Mouse (Mus musculus): ENCODE results near the gene Bbs9. TPM values are rescaled to one million over a fixed set of nuclear protein-coding genes. Genes with fewer than 3 reads are reported as not detected.
A peak's percentile ranks its signal among the peaks of the same experiment; 100 is the strongest.

Gene Bbs9
- total RNA-seq, 4 experiments from 2014 or later = 24.8 to 28.7 (median 27.8) TPM

- DNase-seq (ENCODE audit: low spot score in 2 of 2) = no peak
Measured at GRCm38 (mm10) chr9:22690234-22690633, 214.7 kb downstream of the Bbs9 start.

GRCm38 (mm10) chr9:22695392-22695791, 219.9 kb downstream of the Bbs9 start:
- DNase-seq (ENCODE audit: low spot score in 2 of 2) = no peak

- DNase-seq (ENCODE audit: low spot score in 2 of 2) = no peak
Measured at GRCm38 (mm10) chr9:22696809-22697374, 221.4 kb downstream of the Bbs9 start.

GRCm38 (mm10) chr9:22697811-22698210, 222.3 kb downstream of the Bbs9 start:
- no peak for DNase-seq (ENCODE audit: low spot score in 2 of 2)

- no peak for DNase-seq (ENCODE audit: low spot score in 2 of 2)
Measured at GRCm38 (mm10) chr9:22698501-22698900, 223.0 kb downstream of the Bbs9 start.

GRCm38 (mm10) chr9:22702065-22702611, 226.6 kb downstream of the Bbs9 start:
- DNase-seq (ENCODE audit: low spot score in 2 of 2) = no peak

GRCm38 (mm10) chr9:22702812-22703367, 227.4 kb downstream of the Bbs9 start:
- DNase-seq (ENCODE audit: low spot score in 2 of 2) = no peak

- DNase-seq (ENCODE audit: low spot score in 2 of 2) = no peak
Measured at GRCm38 (mm10) chr9:22703541-22703940, 228.0 kb downstream of the Bbs9 start.

GRCm38 (mm10) chr9:22707166-22707913, 231.8 kb downstream of the Bbs9 start:
- no peak for DNase-seq (ENCODE audit: low spot score in 2 of 2)

GRCm38 (mm10) chr9:22708970-22709726, 233.6 kb downstream of the Bbs9 start:
- DNase-seq (ENCODE audit: low spot score in 2 of 2) = peak in 1 of 2 experiments; percentile 56

- DNase-seq (ENCODE audit: low spot score in 2 of 2) = no peak
Measured at GRCm38 (mm10) chr9:22710032-22710431, 234.5 kb downstream of the Bbs9 start.

GRCm38 (mm10) chr9:22711339-22711738, 235.8 kb downstream of the Bbs9 start:
- DNase-seq (ENCODE audit: low spot score in 2 of 2) = no peak

GRCm38 (mm10) chr9:22712743-22713142, 237.2 kb downstream of the Bbs9 start:
- no peak for DNase-seq (ENCODE audit: low spot score in 2 of 2)

GRCm38 (mm10) chr9:22713286-22713685, 237.8 kb downstream of the Bbs9 start:
- peak; percentile 19 to 64 for DNase-seq (ENCODE audit: low spot score in 2 of 2)

GRCm38 (mm10) chr9:22717583-22717982, 242.1 kb downstream of the Bbs9 start:
- no peak for DNase-seq (ENCODE audit: low spot score in 2 of 2)

- DNase-seq (ENCODE audit: low spot score in 2 of 2) = no peak
Measured at GRCm38 (mm10) chr9:22718174-22718823, 242.8 kb downstream of the Bbs9 start.

GRCm38 (mm10) chr9:22732646-22733045, 257.1 kb downstream of the Bbs9 start:
- no peak for DNase-seq (ENCODE audit: low spot score in 2 of 2)

- no peak for DNase-seq (ENCODE audit: low spot score in 2 of 2)
Measured at GRCm38 (mm10) chr9:22734954-22735353, 259.4 kb downstream of the Bbs9 start.

GRCm38 (mm10) chr9:22735385-22735784, 259.9 kb downstream of the Bbs9 start:
- peak in 1 of 2 experiments; percentile 18 for DNase-seq (ENCODE audit: low spot score in 2 of 2)

GRCm38 (mm10) chr9:22737893-22738292, 262.4 kb downstream of the Bbs9 start:
- no peak for DNase-seq (ENCODE audit: low spot score in 2 of 2)

GRCm38 (mm10) chr9:22738861-22739260, 263.3 kb downstream of the Bbs9 start:
- DNase-seq (ENCODE audit: low spot score in 2 of 2) = no peak

Measured in layer of hippocampus, adult 8-10 months (tissue).